Mouse (Mus musculus) embryonic facial prominence, embryonic 10.5 days (tissue): ENCODE data around the gene Mrps27. TPM values are rescaled to one million over a fixed set of nuclear protein-coding genes. Genes with fewer than 3 reads are reported as not detected.

Experiments used
- DNase-seq: peaks from one replicate; pipeline ENCODE4 v3.0.0-alpha.2; 2017; ENCODE audit warnings: low spot score
- H3K27ac ChIP-seq: fragments of 300-500 bp; sonication (generic); replicated peaks from 2 replicates; pipeline ENCODE4 v1.5.1; 2016; ENCODE audit warnings: mild to moderate bottlenecking
- H3K27me3 ChIP-seq: fragments of 300-500 bp; sonication (generic); replicated peaks from 2 replicates; pipeline ENCODE4 v1.6.1; 2016; ENCODE audit warnings: low read depth, mild to moderate bottlenecking; ENCODE audit not compliant: poor library complexity, severe bottlenecking
- H3K36me3 ChIP-seq: fragments of 300-500 bp; sonication (generic); replicated peaks from 2 replicates; pipeline ENCODE4 v1.6.1; 2016; ENCODE audit warnings: mild to moderate bottlenecking, moderate library complexity
- H3K4me1 ChIP-seq: fragments of 300-500 bp; sonication (generic); 2 replicates; pipeline ENCODE4 v1.6.1; 2016
- H3K4me3 ChIP-seq: fragments of 300-500 bp; sonication (generic); 2 replicates; pipeline ENCODE4 v1.5.1; 2016; ENCODE audit warnings: mild to moderate bottlenecking, moderate library complexity
- H3K9me3 ChIP-seq: fragments of 300-500 bp; sonication (generic); 2 replicates; pipeline ENCODE4 v1.6.1; 2016; ENCODE audit warnings: mild to moderate bottlenecking
- WGBS: fragments of 180-500 bp; shearing (Covaris S2); methylation state at CpG from one replicate; pipeline ENCODE4 v1.1.7; 2016; 5-methylcytosine and 5-hydroxymethylcytosine counted together
- polyA plus RNA-seq: library from polyadenylated mRNA; unstranded; fragments of >200 nt; fragmentation: Nextera tagmentation; extraction: Ambion mirVana; gene quantifications from 2 replicates; pipeline ENCODE4 v1.2.1, GENCODE M21; 2016

Gene Mrps27
- polyA plus RNA-seq, 1 experiment from 2014 or later, result 82.8 TPM

DNA sequence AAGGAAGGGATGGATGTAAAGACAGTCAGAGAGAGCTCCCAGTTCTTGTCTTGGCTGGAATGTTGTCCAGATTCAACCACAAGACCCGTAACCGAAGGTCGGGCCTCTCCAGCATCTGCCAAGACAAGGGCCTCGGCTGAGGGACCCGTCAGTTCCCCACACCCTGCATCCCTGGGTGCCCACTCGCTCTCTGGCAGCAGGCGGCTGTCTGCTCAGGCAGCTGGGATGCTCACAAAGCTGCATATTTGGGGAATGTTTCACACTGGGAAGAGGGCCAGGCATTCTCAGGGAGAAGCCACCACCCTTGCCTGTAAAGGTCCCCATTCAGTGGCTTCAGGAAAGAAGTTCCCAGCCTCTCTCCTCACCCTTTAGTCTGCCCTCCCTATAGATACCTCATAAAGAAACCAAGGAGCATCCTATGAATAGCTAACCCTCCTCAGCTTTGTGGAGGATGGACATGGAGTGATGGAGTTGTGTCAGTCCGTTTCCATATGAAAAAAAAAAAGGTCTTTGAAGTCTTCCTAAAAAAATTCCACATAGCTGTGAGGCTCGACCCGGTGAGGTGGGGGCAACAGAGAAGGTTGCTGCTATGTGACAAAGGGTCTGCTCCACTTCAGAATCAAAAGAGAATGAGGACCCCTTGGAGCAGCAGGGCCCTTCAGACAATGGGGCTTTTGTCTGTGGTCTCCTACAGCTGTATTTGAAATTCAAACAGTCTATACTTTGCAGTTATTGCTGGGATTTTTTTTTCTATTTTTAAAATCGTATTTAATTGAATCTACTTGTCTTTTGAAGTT, 103.0 kb downstream of the Mrps27 start:
- H3K4me3 ChIP-seq, result peak overlapping the region; percentile 19
- no peaks in the 10 kb centered on the region for H3K9me3 ChIP-seq
- no peaks in the 10 kb centered on the region for H3K27me3 ChIP-seq
- 47% methylated on average over 11 of the region's 11 CpGs for WGBS
- peak overlapping the region; percentile 80 for H3K27ac ChIP-seq
- H3K4me1 ChIP-seq, result peaks cover 62% of the 10 kb centered on the region
- DNase-seq, result no peak
- peaks cover 4% of the 10 kb centered on the region; the same call in 1 of the 2 replicates for H3K36me3 ChIP-seq

DNA sequence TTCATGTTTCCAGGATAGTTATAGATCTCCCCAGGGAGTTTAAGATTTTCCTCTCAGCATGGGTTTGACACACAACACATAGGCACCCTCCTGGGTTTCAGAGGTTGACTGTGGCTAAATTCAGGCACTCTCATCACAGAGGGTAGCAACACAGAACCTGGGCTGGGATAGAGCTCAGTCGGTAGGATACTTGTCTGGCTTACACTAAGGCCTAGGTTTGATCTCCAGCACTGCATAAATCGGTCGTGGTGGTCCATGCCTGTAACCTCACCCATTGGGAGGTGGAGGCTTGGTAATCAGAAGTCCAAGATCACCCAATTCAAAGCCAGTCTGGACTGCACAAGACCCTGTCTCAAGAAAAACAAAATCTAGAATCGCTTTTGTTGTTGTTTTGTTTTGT, 103.7 kb downstream of the Mrps27 start:
- WGBS, result 44% methylated on average over 4 of the region's 4 CpGs
- H3K9me3 ChIP-seq, result no peaks in the 10 kb centered on the region
- no peak overlapping the region for H3K4me3 ChIP-seq
- H3K36me3 ChIP-seq, result peaks cover 4% of the 10 kb centered on the region; the same call in 1 of the 2 replicates
- peak overlapping the region; percentile 40 for H3K27ac ChIP-seq
- peaks cover 56% of the 10 kb centered on the region for H3K4me1 ChIP-seq
- no peak for DNase-seq
- no peaks in the 10 kb centered on the region for H3K27me3 ChIP-seq

DNA sequence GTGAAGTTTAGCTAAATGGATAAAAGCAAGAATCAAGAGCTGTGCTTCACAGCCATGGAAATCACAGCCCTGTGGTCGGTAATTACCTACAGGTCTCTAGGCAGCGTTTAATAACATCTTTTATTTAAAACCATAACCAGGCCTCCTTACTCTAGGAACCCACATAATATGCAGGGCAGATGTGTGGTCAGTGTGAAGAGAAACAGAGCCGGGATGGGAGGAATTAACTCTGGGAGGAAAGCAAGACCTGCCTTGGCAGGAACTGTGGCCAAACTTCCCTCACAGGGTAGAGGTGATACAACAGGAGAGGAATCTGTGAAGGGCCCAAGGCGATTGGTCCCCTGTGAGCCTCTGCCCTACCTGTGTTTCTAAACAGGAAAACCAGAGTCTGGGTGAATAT, 105.0 kb downstream of the Mrps27 start:
- Histone ChIP-seq H3K4me1 (peaks cover 44% of the 10 kb centered on the region), H3K27ac (peak overlapping the region; percentile 48; the same call in 1 of the 2 replicates), H3K36me3 (no peaks in the 10 kb centered on the region), H3K9me3 (no peaks in the 10 kb centered on the region), H3K27me3 (no peaks in the 10 kb centered on the region), H3K4me3 (no peak overlapping the region)
- DNase-seq, result no peak
- 80% methylated on average over 4 of the region's 4 CpGs for WGBS

DNA sequence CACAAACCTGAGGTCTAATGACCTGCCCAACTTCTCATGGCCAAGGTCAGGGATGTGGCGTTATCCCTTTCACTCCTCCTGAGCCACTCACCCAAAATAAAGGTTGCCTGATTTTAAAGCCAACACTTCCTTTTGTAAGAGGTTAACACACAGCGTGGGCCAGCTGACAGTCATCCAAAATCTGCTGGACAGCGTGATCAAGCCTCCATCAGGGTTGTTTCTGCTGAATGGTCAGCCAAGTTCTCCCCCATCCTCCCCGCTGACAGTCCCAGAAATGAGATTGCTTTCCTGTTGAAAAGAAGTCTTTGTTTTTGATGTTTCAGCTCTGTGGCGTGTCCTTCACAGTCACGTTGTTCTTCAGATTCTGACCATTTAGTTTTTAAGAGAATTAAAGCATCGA, 106.2 kb downstream of the Mrps27 start:
- Histone ChIP-seq H3K27ac (no peak overlapping the region), H3K36me3 (no peaks in the 10 kb centered on the region), H3K27me3 (no peaks in the 10 kb centered on the region), H3K4me3 (no peak overlapping the region), H3K9me3 (no peaks in the 10 kb centered on the region), H3K4me1 (peaks cover 35% of the 10 kb centered on the region)
- 83% methylated on average over 7 of the region's 7 CpGs for WGBS
- DNase-seq, result no peak

DNA sequence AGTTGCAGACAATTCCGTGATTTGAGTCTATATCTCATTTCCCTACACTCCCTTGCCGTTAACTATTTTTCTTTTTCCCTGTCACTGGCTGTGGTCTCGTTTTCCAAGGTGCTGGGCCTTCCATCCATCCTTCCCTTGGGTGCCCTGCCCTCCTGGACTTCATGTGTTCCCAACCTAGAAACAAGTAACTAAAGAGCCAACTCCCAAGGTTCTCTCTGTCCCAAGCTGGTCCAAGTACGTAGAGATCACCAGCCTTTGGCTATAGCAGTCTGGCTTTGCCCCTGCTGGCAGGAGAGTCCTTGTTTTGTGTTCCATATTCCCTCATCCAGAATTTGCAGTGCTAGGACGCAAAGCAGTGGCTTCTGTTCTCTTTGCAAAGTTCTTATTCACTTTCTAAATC, 106.7 kb downstream of the Mrps27 start:
- Histone ChIP-seq H3K27me3 (no peaks in the 10 kb centered on the region), H3K4me1 (peaks cover 35% of the 10 kb centered on the region), H3K4me3 (no peak overlapping the region), H3K27ac (no peak overlapping the region), H3K36me3 (no peaks in the 10 kb centered on the region), H3K9me3 (no peaks in the 10 kb centered on the region)
- DNase-seq, result no peak
- 89% methylated on average over 5 of the region's 5 CpGs for WGBS

DNA sequence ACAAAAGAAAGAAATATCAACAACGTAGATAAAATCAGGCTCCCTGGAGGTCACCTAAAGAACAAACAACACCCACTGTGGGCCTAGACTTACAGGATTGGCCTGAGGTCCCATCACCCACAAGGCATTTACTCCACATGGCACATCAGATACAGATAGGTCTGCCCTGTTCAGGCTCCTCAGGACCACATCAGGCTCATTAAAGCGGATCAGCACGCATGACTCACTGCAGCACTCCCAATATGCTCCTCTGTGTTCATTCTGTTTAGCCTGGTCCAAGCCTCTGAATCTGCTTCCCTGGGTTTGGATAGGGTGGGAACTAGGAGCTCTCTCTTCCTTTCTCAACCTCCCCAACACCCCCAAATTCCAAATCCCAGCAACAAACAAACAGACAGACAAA, 107.9 kb downstream of the Mrps27 start:
- Histone ChIP-seq H3K36me3 (no peaks in the 10 kb centered on the region; the same call in 1 of the 2 replicates), H3K27ac (no peak overlapping the region), H3K27me3 (no peaks in the 10 kb centered on the region), H3K9me3 (no peaks in the 10 kb centered on the region), H3K4me1 (peaks cover 25% of the 10 kb centered on the region), H3K4me3 (no peak overlapping the region)
- WGBS, result 88% methylated on average over 3 of the region's 3 CpGs
- no peak for DNase-seq

DNA sequence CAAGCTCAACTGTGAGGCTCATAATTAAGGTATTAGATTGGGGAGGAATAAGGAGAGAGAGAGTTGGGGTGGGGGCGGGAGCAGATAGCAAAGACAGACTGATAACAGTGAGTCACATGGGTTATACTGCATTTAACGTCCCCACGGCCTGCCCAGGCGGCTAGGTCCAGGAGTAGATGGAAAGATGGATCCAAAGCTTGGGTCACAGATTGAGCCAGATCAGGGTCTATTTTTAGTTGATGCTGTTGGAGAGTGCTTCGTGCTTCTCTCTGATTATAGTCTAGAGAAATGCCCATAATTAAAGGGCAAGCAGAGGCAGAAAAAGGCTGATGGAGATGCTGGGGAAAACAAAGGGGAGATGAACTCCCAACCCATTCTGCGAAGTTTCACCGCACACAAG, 110.4 kb downstream of the Mrps27 start:
- H3K27ac ChIP-seq, result no peak overlapping the region
- WGBS, result 88% methylated on average over 7 of the region's 7 CpGs

DNA sequence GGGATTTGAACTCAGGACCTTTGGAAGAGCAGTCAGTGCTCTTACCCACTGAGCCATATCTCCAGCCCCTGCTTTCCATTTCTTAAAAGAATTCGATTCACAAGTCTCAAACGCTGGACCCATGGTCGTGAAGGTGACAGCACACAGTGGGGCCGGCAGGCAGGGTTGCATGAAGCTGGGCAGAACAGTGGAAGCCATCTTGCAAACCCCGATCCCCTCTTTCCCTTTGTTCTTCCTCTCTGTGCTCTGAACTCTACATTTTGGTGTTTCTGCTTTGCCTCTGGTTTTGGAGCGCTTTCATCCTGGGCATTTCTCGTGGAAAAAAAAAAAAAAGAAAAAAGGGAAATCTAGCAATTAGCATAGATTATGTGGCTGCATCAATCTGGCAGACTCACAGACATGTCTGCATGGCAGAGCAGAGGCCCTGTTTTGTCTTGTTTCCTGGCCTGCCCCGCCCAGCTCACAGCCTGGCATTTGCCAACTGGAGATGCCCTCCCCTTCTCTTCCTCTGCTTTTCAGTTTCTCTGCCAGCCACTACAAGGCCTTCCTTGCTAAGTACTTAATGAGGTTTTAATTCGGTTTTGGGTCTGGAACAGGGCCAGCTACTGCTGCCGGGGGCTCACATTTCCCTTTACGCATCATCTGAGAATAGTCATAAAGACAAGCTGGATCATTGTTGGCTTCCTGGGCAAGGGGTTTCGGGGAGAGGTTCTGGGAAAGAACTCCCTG, 114.2 kb downstream of the Mrps27 start:
- H3K27ac ChIP-seq, result no peak overlapping the region
- H3K4me3 ChIP-seq, result no peak overlapping the region
- H3K27me3 ChIP-seq, result no peaks in the 10 kb centered on the region
- 88% methylated on average over 12 of the region's 12 CpGs for WGBS
- DNase-seq, result no peak
- no peaks in the 10 kb centered on the region for H3K9me3 ChIP-seq
- H3K4me1 ChIP-seq, result peaks cover 10% of the 10 kb centered on the region; the same call in 1 of the 2 replicates
- peaks cover 20% of the 10 kb centered on the region for H3K36me3 ChIP-seq

More for the DNA sequence above, 110.4 kb downstream of the Mrps27 start:
- DNase-seq, result no peak
- Histone ChIP-seq H3K9me3 (no peaks in the 10 kb centered on the region), H3K4me3 (no peak overlapping the region), H3K36me3 (peaks cover under 1% of the 10 kb centered on the region; the same call in 1 of the 2 replicates), H3K4me1 (peaks cover 12% of the 10 kb centered on the region), H3K27me3 (no peaks in the 10 kb centered on the region)

DNA sequence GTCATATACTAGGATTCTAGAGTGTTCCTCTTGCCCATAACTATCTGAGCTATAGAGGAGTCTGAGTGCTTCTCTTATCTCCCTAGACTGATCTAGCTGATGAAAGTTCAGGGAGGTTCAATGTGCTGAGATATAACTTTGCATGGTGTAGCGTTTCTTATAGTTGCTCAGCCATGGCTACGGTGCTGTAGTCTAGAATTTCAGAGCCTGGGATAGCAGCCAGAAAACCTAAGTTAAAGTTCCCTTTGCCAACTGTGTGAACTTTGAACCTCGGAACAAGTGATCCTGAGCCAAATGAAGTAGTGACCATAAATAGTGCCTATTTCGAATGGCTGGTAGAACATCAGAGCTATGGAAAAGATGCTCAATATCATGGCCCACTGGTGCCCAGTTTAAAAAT, 115.0 kb downstream of the Mrps27 start:
- Histone ChIP-seq H3K36me3 (peaks cover 20% of the 10 kb centered on the region), H3K4me3 (no peak overlapping the region), H3K9me3 (no peaks in the 10 kb centered on the region), H3K27me3 (no peaks in the 10 kb centered on the region), H3K27ac (no peak overlapping the region), H3K4me1 (peaks cover 14% of the 10 kb centered on the region)
- 92% methylated on average over 4 of the region's 4 CpGs for WGBS
- DNase-seq, result no peak

DNA sequence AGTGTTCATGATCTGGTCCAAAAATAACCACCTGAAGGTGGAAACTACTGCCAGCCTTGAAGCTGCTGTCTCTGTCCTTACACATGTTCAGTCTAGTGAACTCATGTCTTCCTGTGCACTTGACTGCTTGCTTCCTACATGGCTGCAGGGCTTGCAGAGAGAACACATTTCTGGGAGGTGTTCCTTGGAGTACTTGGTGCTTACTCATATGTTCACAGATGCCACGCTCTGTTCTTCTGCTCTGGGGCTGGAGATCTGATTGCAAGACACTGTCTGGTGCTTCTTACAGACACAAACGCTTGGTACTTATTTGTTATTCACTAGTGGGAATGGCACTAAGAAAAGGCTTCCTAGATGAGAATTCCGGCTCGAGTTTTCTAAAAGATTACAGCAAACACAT, 117.3 kb downstream of the Mrps27 start:
- no peak for DNase-seq
- H3K4me3 ChIP-seq, result no peak overlapping the region
- H3K27ac ChIP-seq, result no peak overlapping the region
- H3K4me1 ChIP-seq, result peaks cover 20% of the 10 kb centered on the region
- 95% methylated on average over 4 of the region's 4 CpGs for WGBS
- peaks cover 20% of the 10 kb centered on the region for H3K36me3 ChIP-seq
- H3K27me3 ChIP-seq, result no peaks in the 10 kb centered on the region
- H3K9me3 ChIP-seq, result no peaks in the 10 kb centered on the region

DNA sequence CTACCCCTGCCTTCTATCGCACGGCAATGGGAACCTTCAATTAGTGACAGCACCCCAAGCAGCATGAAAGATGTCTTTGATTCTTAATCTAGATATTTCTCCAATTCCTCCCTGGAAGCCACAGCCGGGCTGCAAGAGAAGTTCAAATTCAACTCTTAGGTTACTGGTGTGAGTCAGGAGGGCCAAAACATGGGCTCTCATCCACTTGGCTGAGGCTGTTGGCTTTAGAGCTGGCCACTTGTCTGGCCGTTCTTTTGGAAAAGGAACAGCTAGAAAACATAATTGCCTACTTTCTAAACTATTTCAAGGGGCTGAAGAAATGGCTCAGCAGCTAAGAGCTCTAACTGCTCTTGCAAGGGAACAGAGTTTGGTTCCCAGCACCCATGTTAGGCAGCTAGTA, 120.0 kb downstream of the Mrps27 start:
- Histone ChIP-seq H3K9me3 (no peaks in the 10 kb centered on the region), H3K4me3 (no peak overlapping the region), H3K36me3 (peaks cover 23% of the 10 kb centered on the region), H3K27ac (no peak overlapping the region), H3K27me3 (no peaks in the 10 kb centered on the region), H3K4me1 (peaks cover 33% of the 10 kb centered on the region)
- 73% methylated on average over 4 of the region's 4 CpGs for WGBS
- DNase-seq, result no peak
